Mouse (Mus musculus) erythroblast, embryonic 14.5 days (primary cell): ENCODE results near the gene 4931428L18Rik. TPM values are rescaled to one million over a fixed set of nuclear protein-coding genes. Genes with fewer than 3 reads are reported as not detected.

Experiments
- H3K27me3 ChIP-seq: 2 replicates; pipeline ENCODE4 v1.6.1; 2012; ENCODE audit warnings: inconsistent platforms; ENCODE audit not compliant: control insufficient read depth
- H3K36me3 ChIP-seq: 2 replicates; pipeline ENCODE4 v1.6.1; 2012; ENCODE audit warnings: mild to moderate bottlenecking, inconsistent platforms; ENCODE audit not compliant: control insufficient read depth
- H3K4me1 ChIP-seq: 2 replicates; pipeline ENCODE4 v1.6.1; 2012; ENCODE audit warnings: inconsistent platforms; ENCODE audit not compliant: control insufficient read depth
- H3K4me3 ChIP-seq: replicated peaks from 2 replicates; pipeline ENCODE3; 2012; ENCODE audit warnings: moderate library complexity, mild to moderate bottlenecking, inconsistent platforms
- H3K9me3 ChIP-seq: 2 replicates; pipeline ENCODE4 v1.6.1; 2012; ENCODE audit warnings: low read length, inconsistent platforms, mixed read lengths; ENCODE audit not compliant: control insufficient read depth
- GATA1 ChIP-seq: IDR thresholded peaks from 2 replicates; pipeline ENCODE4 v1.6.1; 2012; ENCODE audit warnings: low read length, inconsistent platforms, mixed read lengths
- TAL1 ChIP-seq: IDR thresholded peaks from 3 replicates; pipeline ENCODE4 v1.6.1; 2012; ENCODE audit warnings: low read length, inconsistent platforms, mixed read lengths
- polyA plus RNA-seq: library from polyadenylated mRNA; stranded (reverse); fragments of >175 nt; gene quantifications from 2 replicates; pipeline ENCODE4 v1.2.3, GENCODE M21; 2012

4931428L18Rik gene
- polyA plus RNA-seq, 1 experiment = not detected

GRCm38 (mm10) chr1:31196959-31197358, 25.5 kb downstream of the 4931428L18Rik start:
- H3K4me1 ChIP-seq = no peaks in the 10 kb centered on the region
- H3K36me3 ChIP-seq = no peaks in the 10 kb centered on the region
- no peak for TF ChIP-seq TAL1
- no peak for TF ChIP-seq GATA1
- no peak overlapping the region for H3K4me3 ChIP-seq
- H3K27me3 ChIP-seq = no peaks in the 10 kb centered on the region
- H3K9me3 ChIP-seq = 0 out of 2 replicates have a peak, but pooled peaks cover 2% of the 10 kb centered on the region

DNA sequence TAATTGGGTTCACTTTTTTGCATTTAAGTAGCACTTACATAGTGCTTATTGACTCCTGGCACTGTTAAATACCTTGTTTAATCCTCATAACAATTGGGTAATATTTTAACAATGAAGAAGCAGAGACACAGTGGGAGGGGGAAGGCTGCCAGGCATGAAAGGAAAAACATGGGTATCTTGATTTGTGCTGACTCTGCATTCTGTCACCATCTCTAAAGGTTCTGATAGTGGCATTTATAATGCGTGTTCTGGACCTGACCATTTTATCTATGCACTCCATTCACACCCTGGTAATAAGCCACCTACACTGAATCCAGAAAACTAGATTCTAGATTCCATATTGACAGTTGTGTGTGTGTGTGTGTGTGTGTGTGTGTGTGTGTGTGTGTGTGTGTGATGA, 26.9 kb downstream of the 4931428L18Rik start:
- Histone ChIP-seq H3K4me3 (no peak overlapping the region), H3K9me3 (0 out of 2 replicates have a peak, but pooled peaks cover 2% of the 10 kb centered on the region), H3K4me1 (no peaks in the 10 kb centered on the region), H3K36me3 (no peaks in the 10 kb centered on the region), H3K27me3 (no peaks in the 10 kb centered on the region)
- TF ChIP-seq GATA1 (no peak), TAL1 (no peak)

DNA sequence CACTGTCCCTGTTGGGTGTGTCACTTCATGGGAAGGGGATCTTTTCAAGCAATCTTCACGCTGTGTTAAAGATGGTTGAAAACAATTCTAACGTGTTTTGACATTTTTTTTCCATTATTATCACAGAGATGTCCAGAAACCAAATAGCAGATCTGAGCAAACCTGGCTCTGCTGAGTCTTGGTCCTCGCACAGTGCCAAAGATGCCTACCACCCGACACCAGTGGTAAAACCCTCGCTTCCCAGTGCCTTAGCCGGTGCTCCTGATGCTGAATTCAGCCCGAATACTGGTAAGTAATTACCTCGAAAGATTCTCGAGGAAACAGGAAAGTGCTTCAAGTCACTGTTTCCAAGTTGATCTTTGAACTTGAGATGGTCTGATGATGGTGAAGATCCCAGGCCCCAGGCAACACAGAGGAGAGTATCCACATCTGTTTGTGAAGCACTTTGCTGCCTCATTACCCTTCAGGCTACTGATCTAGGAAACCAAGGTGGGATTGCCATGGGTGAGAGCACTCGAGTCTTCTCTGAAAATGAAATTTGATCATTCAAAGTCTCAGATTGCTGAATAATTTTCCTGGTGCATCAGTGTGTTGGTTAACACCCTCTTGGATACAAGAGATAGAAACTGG, 32.1 kb downstream of the 4931428L18Rik start:
- H3K9me3 ChIP-seq = peaks cover 2% of the 10 kb centered on the region; the same call in 1 of the 2 replicates
- H3K36me3 ChIP-seq = no peaks in the 10 kb centered on the region
- TF ChIP-seq GATA1 = no peak
- no peak for TF ChIP-seq TAL1
- H3K4me1 ChIP-seq = no peaks in the 10 kb centered on the region
- no peak overlapping the region for H3K4me3 ChIP-seq
- no peaks in the 10 kb centered on the region for H3K27me3 ChIP-seq

DNA sequence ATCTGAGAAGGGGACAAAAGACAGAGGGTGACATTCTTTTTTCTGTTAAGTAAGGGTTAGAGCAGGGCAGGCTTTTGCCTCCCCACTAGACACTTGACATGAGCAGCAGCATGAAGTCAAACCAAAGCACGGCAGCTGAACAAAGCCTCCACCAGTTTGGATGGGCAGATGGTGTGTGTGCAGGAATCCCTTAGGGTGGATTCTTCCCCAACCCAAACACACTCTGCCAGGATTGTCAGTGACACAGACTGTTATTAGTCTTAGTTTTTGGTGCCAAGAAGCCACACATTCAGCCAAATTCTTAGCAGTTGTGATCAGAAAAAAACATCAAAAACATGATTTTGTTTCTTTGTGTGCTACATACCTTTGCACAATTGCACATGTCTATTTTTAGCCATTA, 44.2 kb downstream of the 4931428L18Rik start:
- no peak overlapping the region for H3K4me3 ChIP-seq
- no peaks in the 10 kb centered on the region for H3K9me3 ChIP-seq
- H3K27me3 ChIP-seq = no peaks in the 10 kb centered on the region
- H3K4me1 ChIP-seq = no peaks in the 10 kb centered on the region
- H3K36me3 ChIP-seq = no peaks in the 10 kb centered on the region
- no peak for TF ChIP-seq TAL1
- no peak for TF ChIP-seq GATA1

- H3K27me3 ChIP-seq = no peaks in the 10 kb centered on the region
- TF ChIP-seq TAL1 = no peak
- no peak for TF ChIP-seq GATA1
- H3K9me3 ChIP-seq = no peaks in the 10 kb centered on the region
- H3K4me1 ChIP-seq = no peaks in the 10 kb centered on the region
- H3K4me3 ChIP-seq = no peak within 1 kb of the TSS
- no peaks in the 10 kb centered on the region for H3K36me3 ChIP-seq
Measured at GRCm38 (mm10) chr1:31176101-31176500, 46.4 kb downstream of the 4931428L18Rik start, which contains the start of gene Lgsn. Lgsn (plus strand) TSS chr1:31176401.

DNA sequence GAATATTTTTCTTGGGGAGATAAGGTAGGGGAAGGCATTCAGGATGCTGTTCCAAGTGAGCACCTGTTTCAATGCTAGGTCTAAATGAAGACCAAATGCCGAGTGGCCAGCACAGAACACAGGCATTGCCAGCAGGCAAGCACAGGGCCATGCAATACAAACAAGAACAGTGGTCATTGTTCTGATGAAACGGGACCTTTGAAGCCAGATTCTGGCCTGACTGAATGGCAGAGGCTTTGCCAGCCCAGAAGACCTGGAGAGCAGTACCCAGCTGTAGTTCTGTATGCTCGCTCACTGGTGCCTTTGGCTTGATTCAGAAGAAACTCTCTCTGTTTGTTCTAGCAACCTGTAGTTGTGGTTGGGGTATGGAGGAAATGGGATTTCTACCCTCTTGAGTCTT, 47.1 kb downstream of the 4931428L18Rik start:
- H3K36me3 ChIP-seq = no peaks in the 10 kb centered on the region
- H3K4me1 ChIP-seq = no peaks in the 10 kb centered on the region
- H3K27me3 ChIP-seq = no peaks in the 10 kb centered on the region
- H3K4me3 ChIP-seq = no peak overlapping the region
- TF ChIP-seq TAL1 (no peak), GATA1 (no peak)
- H3K9me3 ChIP-seq = no peaks in the 10 kb centered on the region

GRCm38 (mm10) chr1:31165326-31166121, 57.0 kb downstream of the 4931428L18Rik start:
- no peaks in the 10 kb centered on the region for H3K4me1 ChIP-seq
- no peak for TF ChIP-seq TAL1
- no peak for TF ChIP-seq GATA1

DNA sequence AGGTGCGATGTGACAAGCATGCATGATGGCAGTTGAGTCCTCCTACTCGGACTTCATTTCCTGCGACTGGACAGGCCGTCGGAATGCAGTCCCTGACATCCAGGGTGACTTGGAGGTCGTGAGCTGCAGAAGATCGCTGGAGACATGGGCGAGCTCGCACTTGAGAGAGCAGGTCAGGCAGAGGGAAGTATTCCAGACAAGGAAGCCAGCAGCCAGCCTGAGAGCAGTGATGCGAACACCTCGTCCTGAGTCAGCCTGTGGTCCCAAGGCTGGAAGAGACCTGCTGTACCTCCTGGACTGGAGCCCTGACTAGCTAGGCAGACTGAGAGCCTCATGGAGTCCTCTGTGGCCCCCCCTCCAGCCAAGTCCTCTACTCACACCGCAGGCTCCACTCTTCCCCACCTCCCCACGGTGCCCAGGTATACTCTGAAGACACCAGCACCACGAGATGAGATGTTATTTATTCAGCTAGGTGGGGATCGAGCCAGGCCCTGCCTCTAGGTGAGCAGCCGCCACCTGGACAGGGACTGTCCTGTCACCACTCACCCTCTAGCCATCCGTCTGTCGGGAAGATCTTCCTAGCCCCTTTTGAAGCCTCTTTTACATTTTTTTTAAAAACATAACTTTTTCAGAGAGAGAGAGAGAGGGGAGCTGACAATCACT, 57.8 kb downstream of the 4931428L18Rik start:
- H3K9me3 ChIP-seq = peaks cover 6% of the 10 kb centered on the region; the same call in 1 of the 2 replicates
- H3K4me1 ChIP-seq = no peaks in the 10 kb centered on the region
- H3K36me3 ChIP-seq = no peaks in the 10 kb centered on the region
- no peaks in the 10 kb centered on the region for H3K27me3 ChIP-seq
- no peak overlapping the region for H3K4me3 ChIP-seq
- TF ChIP-seq GATA1 (no peak), TAL1 (no peak)

More at GRCm38 (mm10) chr1:31165326-31166121, 57.0 kb downstream of the 4931428L18Rik start:
- Histone ChIP-seq H3K4me3 (no peak overlapping the region), H3K27me3 (no peaks in the 10 kb centered on the region), H3K36me3 (no peaks in the 10 kb centered on the region), H3K9me3 (peaks cover 6% of the 10 kb centered on the region; the same call in 1 of the 2 replicates)

- Histone ChIP-seq H3K4me1 (no peaks in the 10 kb centered on the region), H3K27me3 (no peaks in the 10 kb centered on the region), H3K4me3 (no peak overlapping the region), H3K9me3 (no peaks in the 10 kb centered on the region), H3K36me3 (no peaks in the 10 kb centered on the region)
- TF ChIP-seq GATA1 = no peak
- TF ChIP-seq TAL1 = no peak
Measured at GRCm38 (mm10) chr1:31156884-31157283, 65.6 kb downstream of the 4931428L18Rik start.
